Mouse (Mus musculus): Measurements from ENCODE around the gene Abi3.

Gene Abi3

DNA sequence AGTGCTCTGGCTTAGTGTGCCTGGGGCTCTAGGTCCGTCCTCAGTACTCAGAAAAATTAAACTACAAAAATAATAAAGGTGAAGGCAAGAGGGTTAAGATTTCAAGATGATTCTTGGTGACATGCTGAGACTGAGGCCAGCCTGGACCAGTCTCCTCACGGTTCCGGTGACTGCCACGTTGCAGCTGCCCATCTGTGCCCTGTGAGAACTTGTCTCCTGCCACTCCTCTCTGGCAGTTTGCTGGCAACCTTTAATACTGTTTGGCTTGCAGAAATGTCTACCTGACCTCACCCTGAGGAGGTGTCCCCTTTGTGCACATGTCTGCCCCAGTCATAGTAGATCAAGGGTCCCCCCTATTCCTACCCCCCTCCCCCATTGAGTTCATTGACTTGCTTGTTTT lies 58.8 kb downstream of the Abi3 start:
- no peak for DNase-seq

DNA sequence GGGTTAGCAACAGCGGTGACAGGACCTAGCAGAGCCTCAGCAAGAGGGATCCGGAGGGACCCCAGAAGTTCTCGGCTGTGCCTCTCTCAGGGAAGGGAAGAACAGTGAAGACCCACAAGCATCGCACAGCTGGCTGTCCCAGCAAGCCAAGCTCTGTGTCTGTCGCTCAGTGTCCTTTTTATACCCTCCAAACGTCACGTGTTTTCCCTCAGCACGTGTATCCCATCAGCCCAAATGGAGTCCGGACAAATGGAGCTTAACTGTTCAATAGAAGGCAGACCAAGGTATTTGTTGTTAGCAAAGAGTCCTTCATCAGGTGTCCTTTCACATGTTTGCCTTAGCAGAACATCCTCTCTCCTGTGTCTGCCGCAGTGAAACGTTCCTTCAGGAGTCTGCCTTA lies 60.7 kb downstream of the Abi3 start:
- no peak for DNase-seq

DNA sequence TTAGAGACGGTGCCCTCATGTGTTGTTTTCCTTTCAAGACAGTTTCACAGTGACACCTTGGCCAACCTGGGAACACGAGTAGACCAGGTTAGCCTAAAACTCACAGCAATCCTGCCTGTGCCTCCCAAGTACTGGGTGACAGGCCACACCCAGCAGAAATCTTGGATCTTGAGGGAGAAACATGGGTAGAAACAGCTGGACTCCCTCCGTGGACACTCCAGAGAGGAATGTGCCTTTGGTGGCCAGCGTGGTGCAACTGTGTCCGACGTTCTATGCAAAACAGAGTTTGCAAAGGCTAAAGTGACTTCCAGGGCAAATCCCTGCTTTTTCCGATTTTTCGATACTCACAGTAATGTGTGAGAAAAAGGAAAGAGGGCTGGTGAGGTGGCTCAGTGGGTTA lies 61.8 kb downstream of the Abi3 start:
- DNase-seq = no peak
